In genomic region chr15:91077457-91078410, GRCm38 (mm10) we compare ENCODE assay signal across 10 mouse cellular contexts. TPM values are rescaled to one million over a fixed set of nuclear protein-coding genes. Genes with fewer than 3 reads are reported as not detected.
DNase-seq lines count a peak whose midpoint lies in the region; ATAC-seq and TF ChIP-seq lines count a peak whose summit lies in the region.
"Had no signal": no experiment of that assay in that cellular context is flagged by ENCODE, and none has a peak within 500 bp of the region (broad histone marks: within the 10 kb centered on the region; RNA-seq: fewer than 3 reads in every experiment).

No protein-coding gene starts in this region.

- peak; percentile 50 for DNase-seq in limb, embryonic 14.5 days (ENCODE audit: low spot score)
- no peak for DNase-seq in limb, embryonic 10.5 days (ENCODE audit: low spot score)
- DNase-seq in embryo, embryonic 9.5 days (ENCODE audit: extremely low spot score): peak; percentile 41
- DNase-seq in frontal cortex, postnatal 10 days (ENCODE audit: low spot score in 2 of 2): no peak
- DNase-seq in layer of hippocampus, adult 9-10 months (ENCODE audit: low spot score): no peak
- DNase-seq in gastrocnemius, adult 8-10 months (ENCODE audit: low spot score in 2 of 2): no peak
- DNase-seq: cerebellum, postnatal 14 days; heart, adult 2 months had no signal

- no peak for TF ChIP-seq POLR2A in limb, embryonic 14.5 days (IDR thresholded peaks at IDR 0.05; ENCODE audit: borderline replicate concordance, extremely low read depth, insufficient read depth, insufficient read length)

- 37% methylated on average over 15 of the region's 15 CpGs for WGBS in limb, embryonic 14.5 days
- WGBS in limb, embryonic 10.5 days: 39% methylated on average over 15 of the region's 15 CpGs
- 19% methylated on average over 15 of the region's 15 CpGs for WGBS in hindbrain, embryonic 13.5 days
- 19% methylated on average over 15 of the region's 15 CpGs for WGBS in neural tube, embryonic 14.5 days

- no peaks in the 10 kb centered on the region for H3K36me3 ChIP-seq in limb, embryonic 14.5 days (ENCODE audit: control insufficient read depth, insufficient read depth, low read length)
- no peaks in the 10 kb centered on the region for H3K36me3 ChIP-seq in limb, embryonic 10.5 days
- H3K36me3 ChIP-seq in hindbrain, embryonic 13.5 days: no peaks in the 10 kb centered on the region
- no peaks in the 10 kb centered on the region for H3K36me3 ChIP-seq in neural tube, embryonic 14.5 days (ENCODE audit: control insufficient read depth, insufficient read depth, low read length)

- no peak overlapping the region for H3K27ac ChIP-seq in limb, embryonic 14.5 days (replicated peaks; ENCODE audit: low read depth, low read length)
- H3K27ac ChIP-seq in limb, embryonic 10.5 days: no peak overlapping the region
- H3K27ac ChIP-seq in hindbrain, embryonic 13.5 days: no peak overlapping the region
- H3K27ac ChIP-seq in neural tube, embryonic 14.5 days (ENCODE audit: low read depth, low read length): no peak overlapping the region
- H3K27ac ChIP-seq: heart, adult 2 months had no signal

- no peak overlapping the region for H3K4me2 ChIP-seq in limb, embryonic 14.5 days (replicated peaks; ENCODE audit: low read depth, low read length, severe bottlenecking)
- H3K4me2 ChIP-seq in hindbrain, embryonic 13.5 days: no peak overlapping the region
- no peak overlapping the region; the same call in 1 of the 2 replicates for H3K4me2 ChIP-seq in neural tube, embryonic 14.5 days (ENCODE audit: low read depth, low read length)

- peak; percentile 26; the same call in 1 of the 2 replicates for ATAC-seq in limb, embryonic 14.5 days (ENCODE audit: low FRiP score, low read depth)
- ATAC-seq in hindbrain, embryonic 13.5 days (ENCODE audit: low FRiP score): peak; percentile 32; the same call in 1 of the 2 replicates
- peak; percentile 66; the same call in 1 of the 2 replicates for ATAC-seq in neural tube, embryonic 14.5 days (ENCODE audit: low read depth)

- H3K4me1 ChIP-seq in limb, embryonic 14.5 days (ENCODE audit: control insufficient read depth, insufficient read depth, low read length): no peaks in the 10 kb centered on the region
- no peaks in the 10 kb centered on the region for H3K4me1 ChIP-seq in limb, embryonic 10.5 days
- peaks cover 11% of the 10 kb centered on the region for H3K4me1 ChIP-seq in hindbrain, embryonic 13.5 days (replicated peaks)
- peaks cover 4% of the 10 kb centered on the region; the same call in 1 of the 2 replicates for H3K4me1 ChIP-seq in neural tube, embryonic 14.5 days (ENCODE audit: control insufficient read depth, insufficient read depth, low read length)

- H3K9me3 ChIP-seq in limb, embryonic 14.5 days (ENCODE audit: control insufficient read depth, low read length): no peaks in the 10 kb centered on the region
- H3K9me3 ChIP-seq in limb, embryonic 10.5 days (replicated peaks): no peaks in the 10 kb centered on the region
- no peaks in the 10 kb centered on the region for H3K9me3 ChIP-seq in hindbrain, embryonic 13.5 days
- no peaks in the 10 kb centered on the region for H3K9me3 ChIP-seq in neural tube, embryonic 14.5 days (ENCODE audit: control insufficient read depth, low read length)

- no peak overlapping the region for H3K4me3 ChIP-seq in limb, embryonic 14.5 days (replicated peaks; ENCODE audit: low read length)
- H3K4me3 ChIP-seq in limb, embryonic 10.5 days: no peak overlapping the region
- no peak overlapping the region for H3K4me3 ChIP-seq in hindbrain, embryonic 13.5 days
- H3K4me3 ChIP-seq in neural tube, embryonic 14.5 days (ENCODE audit: low read depth, low read length): no peak overlapping the region
- H3K4me3 ChIP-seq: heart, adult 2 months had no signal

- H3K9ac ChIP-seq in limb, embryonic 14.5 days (ENCODE audit: low read depth, low read length, severe bottlenecking): no peak overlapping the region
- H3K9ac ChIP-seq in hindbrain, embryonic 13.5 days: no peak overlapping the region
- H3K9ac ChIP-seq in neural tube, embryonic 14.5 days (replicated peaks; ENCODE audit: low read depth, low read length): no peak overlapping the region

- no peaks in the 10 kb centered on the region for H3K27me3 ChIP-seq in limb, embryonic 14.5 days (ENCODE audit: control insufficient read depth, insufficient read depth, low read length)
- no peaks in the 10 kb centered on the region for H3K27me3 ChIP-seq in limb, embryonic 10.5 days (ENCODE audit: low read depth, poor library complexity, severe bottlenecking)
- no peaks in the 10 kb centered on the region for H3K27me3 ChIP-seq in hindbrain, embryonic 13.5 days
- no peaks in the 10 kb centered on the region for H3K27me3 ChIP-seq in neural tube, embryonic 14.5 days (ENCODE audit: control insufficient read depth, insufficient read depth, low read length)

RNA-seq across cellular contexts. Expression of gene Kif21a, which starts 28.0 kb away (rescaled TPM):
- polyA plus RNA-seq in limb, embryonic 14.5 days (2012; rRNA removed): 8.6 and 13.7 TPM in 2 replicates
- polyA plus RNA-seq in limb, embryonic 14.5 days (2014; fragmentation: Nextera tagmentation; extraction: Ambion mirVana): 8.5 and 10.0 TPM in 2 replicates
- 2.1 and 3.1 TPM in 2 replicates for polyA plus RNA-seq in limb, embryonic 10.5 days (2016; fragmentation: Nextera tagmentation; extraction: Ambion mirVana)
- 48.9 and 51.6 TPM in 2 replicates for polyA plus RNA-seq in hindbrain, embryonic 13.5 days (2015; fragmentation: Nextera tagmentation; extraction: Ambion mirVana)
- polyA plus RNA-seq in neural tube, embryonic 14.5 days (2014; fragmentation: Nextera tagmentation; extraction: Ambion mirVana): 55.7 and 59.3 TPM in 2 replicates
- 10 to 100 TPM; 17.6 to 26.0 (median 20.8) TPM for total RNA-seq in gastrocnemius, adult 8-10 months (2022)

Comparison
In these comparisons a context has a peak if more than half of its experiments do, and no peak if none do; other contexts are left out.
1. DNase-seq: peak in limb, embryonic 14.5 days (single experiment) and embryo, embryonic 9.5 days (single experiment); none in limb, embryonic 10.5 days (single experiment), frontal cortex, postnatal 10 days (0 of 2), layer of hippocampus, adult 9-10 months (single experiment) and gastrocnemius, adult 8-10 months (0 of 2).
2. Peak in every context shown above with its lines, with median percentiles within 50 percentile points of each other: ATAC-seq.